Mouse (Mus musculus) spleen, adult 2 months (tissue): ENCODE results near the gene Il11ra2.
"Not testable (repeated sequence)": the region's sequence is repeated elsewhere in the genome, so short reads cannot be mapped to it uniquely, and the experiment has no call there.

ENCODE experiments used
- CTCF ChIP-seq: fragments of 200-500 bp; IDR thresholded peaks from 2 replicates; pipeline ENCODE4 v1.5.1; 2011; ENCODE audit warnings: mild to moderate bottlenecking, inconsistent platforms; ENCODE audit not compliant: insufficient read depth, insufficient read length, insufficient replicate concordance; ENCODE audit errors: extremely low read depth
- POLR2A ChIP-seq: fragments of 200-500 bp; IDR thresholded peaks from 2 replicates; pipeline ENCODE4 v1.6.1; 2011; ENCODE audit warnings: low read depth, low read length, inconsistent platforms

- not testable (repeated sequence) for TF ChIP-seq CTCF, POLR2A
These were observed 6.7 kb downstream of the Il11ra2 start, which contains the start of gene Ccl27b for GRCm38 (mm10) chr4:42654951-42655350.
